Mouse (Mus musculus) limb, embryonic 11.5 days (tissue): ENCODE results near the gene Csgalnact2. TPM values are rescaled to one million over a fixed set of nuclear protein-coding genes. Genes with fewer than 3 reads are reported as not detected.

Source experiments
- ATAC-seq: fragments of 200-750 bp; cut with Nextera tagmentation; 2 replicates; pipeline ENCODE4 v1.8.0; 2017; ENCODE audit warnings: low read depth; ENCODE audit not compliant: insufficient number of reproducible peaks, low FRiP score, low TSS enrichment
- DNase-seq: peaks from one replicate; pipeline ENCODE4 v3.0.0-alpha.2; 2015; ENCODE audit warnings: low spot score
- H3K27ac ChIP-seq: fragments of 300-500 bp; sonication (generic); replicated peaks from 2 replicates; pipeline ENCODE4 v1.5.1; 2014; ENCODE audit warnings: low read depth, mild to moderate bottlenecking, low read length
- H3K27me3 ChIP-seq: fragments of 300-500 bp; sonication (generic); 2 replicates; pipeline ENCODE4 v1.6.1; 2014; ENCODE audit warnings: mild to moderate bottlenecking, low read length, mixed read lengths; ENCODE audit not compliant: control insufficient read depth, insufficient read depth
- H3K36me3 ChIP-seq: fragments of 300-500 bp; sonication (generic); 2 replicates; pipeline ENCODE4 v1.6.1; 2014; ENCODE audit warnings: mild to moderate bottlenecking, low read length, moderate library complexity, mixed read lengths; ENCODE audit not compliant: control insufficient read depth, insufficient read depth
- H3K4me1 ChIP-seq: fragments of 300-500 bp; sonication (generic); 2 replicates; pipeline ENCODE4 v1.6.1; 2014; ENCODE audit warnings: low read length, mixed read lengths; ENCODE audit not compliant: control insufficient read depth, insufficient read depth
- H3K4me2 ChIP-seq: fragments of 300-500 bp; sonication (generic); 2 replicates; pipeline ENCODE4 v1.6.1; 2014; ENCODE audit warnings: low read depth, mild to moderate bottlenecking, moderate library complexity; ENCODE audit not compliant: severe bottlenecking
- H3K4me3 ChIP-seq: fragments of 300-500 bp; sonication (generic); 2 replicates; pipeline ENCODE4 v1.5.1; 2014; ENCODE audit warnings: low read depth, low read length
- H3K9ac ChIP-seq: fragments of 300-500 bp; sonication (generic); 2 replicates; pipeline ENCODE4 v1.6.1; 2014; ENCODE audit warnings: mild to moderate bottlenecking, low read length
- H3K9me3 ChIP-seq: fragments of 300-500 bp; sonication (generic); 2 replicates; pipeline ENCODE4 v1.6.1; 2016; ENCODE audit warnings: low read length; ENCODE audit not compliant: control insufficient read depth
- WGBS: fragments of 180-500 bp; shearing (Covaris S2); extraction: QIAGEN DNeasy Blood & Tissue Kit; methylation state at CpG from one replicate; pipeline ENCODE4 v1.1.7; 2014; 5-methylcytosine and 5-hydroxymethylcytosine counted together
- polyA plus RNA-seq: library from polyadenylated mRNA; unstranded; fragments of >200 nt; fragmentation: Nextera tagmentation; extraction: Ambion mirVana; gene quantifications from 2 replicates; pipeline ENCODE4 v1.2.1, GENCODE M21; 2014

Csgalnact2 gene
- polyA plus RNA-seq, 1 experiment from 2014 or later: 10.8 TPM

DNA sequence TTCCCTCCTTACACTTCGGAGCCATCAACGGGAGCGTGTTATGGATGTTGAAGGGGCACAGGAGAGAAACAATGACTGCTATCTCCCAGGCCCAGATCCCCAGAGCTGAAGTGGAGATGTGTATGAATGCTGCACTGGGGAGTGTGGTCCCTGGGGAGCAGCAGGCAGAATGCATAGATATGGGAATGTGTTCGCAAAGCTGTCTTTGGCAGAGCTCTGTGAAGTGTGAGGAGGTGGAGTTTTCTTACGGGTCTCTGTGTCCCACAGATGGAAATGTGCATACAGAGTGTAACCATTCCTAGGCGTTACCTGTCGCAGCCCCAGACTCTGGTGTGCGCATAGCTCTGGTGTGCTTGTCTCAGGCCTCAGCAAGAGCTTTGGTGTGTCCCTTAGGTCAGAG is 62.2 kb downstream of the Csgalnact2 start:
- ATAC-seq (no peak), DNase-seq (no peak)
- H3K4me2 ChIP-seq: no peak overlapping the region
- H3K4me3 ChIP-seq: no peak overlapping the region
- no peaks in the 10 kb centered on the region for H3K9me3 ChIP-seq
- no peaks in the 10 kb centered on the region for H3K27me3 ChIP-seq
- H3K36me3 ChIP-seq: no peaks in the 10 kb centered on the region
- no peak overlapping the region for H3K9ac ChIP-seq
- H3K27ac ChIP-seq: no peak overlapping the region
- 89% methylated on average over 8 of the region's 8 CpGs for WGBS
- H3K4me1 ChIP-seq: no peaks in the 10 kb centered on the region

DNA sequence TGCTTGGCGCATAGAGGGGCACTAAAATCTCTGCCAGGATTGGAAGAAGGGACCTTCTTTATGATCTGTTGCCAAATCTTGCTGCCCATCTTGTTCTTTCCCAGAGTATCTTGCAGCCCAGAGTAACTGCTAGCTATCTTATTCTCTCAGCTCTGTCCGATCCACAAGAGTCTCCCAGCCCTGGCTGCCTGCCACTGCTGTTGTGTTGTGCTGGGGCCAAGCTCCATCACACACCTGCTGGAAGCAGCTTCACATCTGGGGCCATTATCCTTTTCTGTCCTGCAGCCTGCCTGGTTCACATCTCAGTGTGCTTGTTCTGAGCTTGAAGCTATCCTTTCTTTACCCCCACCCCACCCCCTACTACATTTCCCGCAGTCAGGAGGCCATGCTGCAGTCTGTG is 62.7 kb downstream of the Csgalnact2 start:
- Histone ChIP-seq H3K36me3 (no peaks in the 10 kb centered on the region), H3K9ac (no peak overlapping the region), H3K27ac (no peak overlapping the region), H3K4me1 (no peaks in the 10 kb centered on the region), H3K27me3 (no peaks in the 10 kb centered on the region), H3K4me3 (no peak overlapping the region), H3K9me3 (no peaks in the 10 kb centered on the region), H3K4me2 (no peak overlapping the region)
- no peak for ATAC-seq
- DNase-seq: no peak
- 79% methylated on average over 3 of the region's 3 CpGs for WGBS

DNA sequence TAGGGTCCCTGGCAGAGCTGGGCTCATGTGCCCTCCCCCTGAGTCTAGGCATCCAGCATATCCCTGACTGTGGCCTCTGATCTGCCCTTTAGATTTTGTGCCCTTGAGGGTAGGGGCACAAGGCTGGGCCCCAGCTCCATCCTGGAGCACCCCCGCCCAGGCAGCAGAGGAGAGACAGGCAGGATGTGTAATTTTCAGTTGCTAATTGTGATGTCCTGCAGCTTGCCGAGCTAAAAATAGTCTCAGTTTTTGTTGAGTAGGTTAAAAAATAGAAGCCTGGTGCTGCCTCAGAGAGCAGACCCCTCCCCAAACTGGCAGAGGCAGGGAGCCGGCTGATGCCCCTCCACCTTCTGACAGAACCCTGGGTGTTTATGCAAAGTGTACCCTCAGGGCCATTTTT is 64.8 kb downstream of the Csgalnact2 start:
- Histone ChIP-seq H3K9me3 (no peaks in the 10 kb centered on the region), H3K36me3 (no peaks in the 10 kb centered on the region), H3K27ac (no peak overlapping the region), H3K9ac (no peak overlapping the region), H3K4me2 (no peak overlapping the region), H3K4me1 (no peaks in the 10 kb centered on the region), H3K27me3 (no peaks in the 10 kb centered on the region), H3K4me3 (no peak overlapping the region)
- WGBS: 74% methylated on average over 3 of the region's 3 CpGs
- ATAC-seq (no peak), DNase-seq (no peak)

DNA sequence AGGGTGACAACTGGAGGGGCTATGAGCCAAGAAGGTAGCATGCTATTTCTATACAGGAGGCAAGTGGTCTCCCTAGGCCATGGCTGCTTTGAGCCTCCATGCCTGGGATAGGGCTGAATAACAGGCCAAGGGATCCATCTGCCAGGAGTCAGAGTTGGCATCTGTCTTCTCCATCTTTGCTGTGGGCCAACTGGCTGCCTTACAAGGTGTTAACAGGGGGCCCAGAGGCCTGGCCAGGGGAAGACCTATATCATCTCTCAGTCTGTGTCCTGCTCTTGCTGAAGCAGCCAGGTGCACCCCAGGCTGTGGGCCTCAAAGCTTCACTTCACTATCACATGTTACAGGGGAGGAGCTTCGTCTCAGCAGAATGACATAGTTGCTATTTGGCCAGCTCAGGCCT is 66.8 kb downstream of the Csgalnact2 start:
- DNase-seq (no peak), ATAC-seq (no peak)
- no peak overlapping the region for H3K9ac ChIP-seq
- no peak overlapping the region for H3K4me3 ChIP-seq
- 79% methylated on average over 1 of the region's 1 CpGs for WGBS
- H3K27ac ChIP-seq: no peak overlapping the region
- H3K27me3 ChIP-seq: peaks cover 3% of the 10 kb centered on the region
- H3K36me3 ChIP-seq: no peaks in the 10 kb centered on the region
- no peak overlapping the region for H3K4me2 ChIP-seq
- no peaks in the 10 kb centered on the region for H3K4me1 ChIP-seq
- no peaks in the 10 kb centered on the region for H3K9me3 ChIP-seq

DNA sequence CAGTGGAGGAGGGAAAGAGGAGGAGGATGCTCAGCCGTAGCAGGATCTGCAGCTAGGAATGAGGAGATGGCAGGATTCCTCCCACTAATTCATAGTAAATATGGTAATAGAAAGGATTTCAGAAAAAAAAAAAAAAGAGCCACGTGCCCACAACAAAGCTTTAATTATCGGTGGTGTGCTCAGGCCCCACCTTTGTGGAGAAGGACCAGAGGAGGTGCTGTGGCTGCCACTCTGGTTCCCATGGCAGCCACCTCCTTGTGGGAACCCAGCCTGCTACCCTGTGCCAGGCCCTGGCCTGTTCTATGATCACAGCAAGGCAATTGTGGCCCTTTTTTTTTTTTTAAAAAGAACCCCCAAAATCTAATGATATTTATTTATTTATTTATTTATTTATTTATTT is 67.5 kb downstream of the Csgalnact2 start:
- WGBS: 71% methylated on average over 3 of the region's 3 CpGs
- Histone ChIP-seq H3K4me3 (no peak overlapping the region), H3K4me1 (peaks cover 3% of the 10 kb centered on the region; the same call in 1 of the 2 replicates), H3K27me3 (peaks cover 11% of the 10 kb centered on the region), H3K36me3 (no peaks in the 10 kb centered on the region), H3K9me3 (no peaks in the 10 kb centered on the region), H3K4me2 (no peak overlapping the region), H3K27ac (no peak overlapping the region), H3K9ac (no peak overlapping the region)
- no peak for ATAC-seq
- no peak for DNase-seq

DNA sequence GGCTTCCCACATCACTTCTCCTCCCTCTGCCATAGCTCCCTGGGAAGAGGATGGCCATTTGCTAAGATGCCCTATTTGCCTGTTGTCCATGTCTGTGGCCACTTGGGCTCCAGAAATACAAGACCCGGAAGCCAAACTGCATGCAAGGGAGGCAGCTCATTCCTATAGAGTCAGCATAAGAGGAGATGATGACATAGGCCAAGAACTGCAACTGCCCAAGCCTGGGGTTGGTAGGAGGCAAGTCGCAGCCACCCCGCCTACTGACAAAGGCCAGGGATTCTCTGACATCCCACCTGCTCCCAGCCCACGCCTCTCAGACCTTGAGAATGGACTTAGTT is 68.0 kb downstream of the Csgalnact2 start:
- no peak overlapping the region for H3K4me3 ChIP-seq
- H3K27me3 ChIP-seq: peaks cover 15% of the 10 kb centered on the region
- no peak overlapping the region for H3K27ac ChIP-seq
- DNase-seq (no peak), ATAC-seq (no peak)
- H3K9me3 ChIP-seq: no peaks in the 10 kb centered on the region
- H3K9ac ChIP-seq: no peak overlapping the region
- H3K4me1 ChIP-seq: peaks cover 7% of the 10 kb centered on the region; the same call in 1 of the 2 replicates
- H3K36me3 ChIP-seq: no peaks in the 10 kb centered on the region
- WGBS: 88% methylated on average over 4 of the region's 4 CpGs
- H3K4me2 ChIP-seq: no peak overlapping the region

DNA sequence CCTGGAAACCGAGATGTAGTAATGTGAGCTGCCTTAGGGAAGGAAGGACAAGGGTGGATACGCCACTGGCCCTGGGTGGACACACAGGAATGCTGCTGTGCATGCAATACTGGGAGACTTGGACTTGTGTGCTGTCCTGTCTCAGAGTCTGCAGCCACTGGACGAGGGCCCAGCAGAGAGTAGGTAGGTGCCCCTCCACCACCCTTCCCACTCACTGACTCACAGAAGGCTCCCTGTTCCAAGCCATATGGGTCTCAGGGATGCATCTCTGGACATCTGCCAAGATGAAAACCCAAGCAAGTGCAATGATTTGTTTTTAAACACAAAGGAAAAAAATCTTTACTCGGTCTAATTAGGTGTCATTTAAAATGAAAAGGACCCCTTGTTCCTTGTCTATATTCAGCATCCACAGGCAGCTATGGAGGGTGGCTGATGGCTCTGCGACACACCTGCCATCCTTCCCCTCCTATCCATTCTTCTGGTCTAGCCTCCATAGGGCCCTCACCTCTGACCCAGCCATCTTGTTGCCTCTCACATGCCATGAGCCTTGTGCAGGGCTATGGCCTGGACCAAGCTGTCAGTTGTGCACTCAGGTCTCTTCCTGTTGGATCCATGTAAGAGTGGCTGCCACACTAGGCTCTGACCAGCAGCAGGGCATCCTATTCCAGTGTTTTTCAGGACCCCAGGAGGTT is 68.5 kb downstream of the Csgalnact2 start:
- DNase-seq (no peak), ATAC-seq (no peak)
- Histone ChIP-seq H3K4me3 (no peak overlapping the region), H3K4me2 (no peak overlapping the region), H3K4me1 (peaks cover 11% of the 10 kb centered on the region; the same call in 1 of the 2 replicates), H3K9me3 (no peaks in the 10 kb centered on the region), H3K27ac (no peak overlapping the region), H3K36me3 (no peaks in the 10 kb centered on the region), H3K9ac (no peak overlapping the region), H3K27me3 (peaks cover 20% of the 10 kb centered on the region)
- WGBS: 79% methylated on average over 5 of the region's 5 CpGs

DNA sequence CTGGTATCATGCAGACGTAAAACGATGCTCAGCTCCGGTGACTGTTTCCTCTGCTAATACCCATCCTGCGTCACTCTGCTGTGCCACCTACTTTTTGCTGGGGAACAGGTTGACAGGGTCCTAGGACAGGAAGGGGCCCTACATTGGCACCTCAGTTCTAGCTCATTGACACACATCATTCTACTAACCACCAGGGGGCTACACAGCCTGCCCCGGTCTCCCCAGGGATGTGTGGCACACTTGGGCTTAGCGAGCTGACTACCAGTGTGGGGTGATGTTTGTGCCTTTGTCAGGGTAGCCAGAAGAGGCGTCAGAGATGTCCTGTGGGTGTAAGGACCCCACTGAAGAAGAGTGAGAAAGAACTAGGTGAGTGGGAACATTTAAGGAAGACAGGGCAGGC is 71.2 kb downstream of the Csgalnact2 start:
- Histone ChIP-seq H3K4me3 (no peak overlapping the region), H3K27me3 (peaks cover 23% of the 10 kb centered on the region), H3K9ac (no peak overlapping the region), H3K4me2 (no peak overlapping the region), H3K9me3 (no peaks in the 10 kb centered on the region), H3K4me1 (peaks cover 14% of the 10 kb centered on the region; the same call in 1 of the 2 replicates), H3K27ac (no peak overlapping the region), H3K36me3 (no peaks in the 10 kb centered on the region)
- no peak for DNase-seq
- 69% methylated on average over 7 of the region's 7 CpGs for WGBS
- ATAC-seq: no peak
